Mouse (Mus musculus) limb, embryonic 10.5 days (tissue): ENCODE results near the gene AU022252. TPM values are rescaled to one million over a fixed set of nuclear protein-coding genes. Genes with fewer than 3 reads are reported as not detected.

Experiments
- DNase-seq: peaks from one replicate; pipeline ENCODE4 v3.0.0-alpha.2; 2017; ENCODE audit warnings: low spot score
- H3K27ac ChIP-seq: fragments of 300-500 bp; sonication (generic); 2 replicates; pipeline ENCODE4 v1.5.1; 2016; ENCODE audit warnings: mild to moderate bottlenecking
- H3K27me3 ChIP-seq: fragments of 300-500 bp; sonication (generic); 2 replicates; pipeline ENCODE4 v1.6.1; 2016; ENCODE audit warnings: low read depth, mild to moderate bottlenecking; ENCODE audit not compliant: poor library complexity, severe bottlenecking
- H3K36me3 ChIP-seq: fragments of 300-500 bp; sonication (generic); 2 replicates; pipeline ENCODE4 v1.6.1; 2016; ENCODE audit warnings: mild to moderate bottlenecking, moderate library complexity
- H3K4me1 ChIP-seq: fragments of 300-500 bp; sonication (generic); 2 replicates; pipeline ENCODE4 v1.6.1; 2016
- H3K4me3 ChIP-seq: fragments of 300-500 bp; sonication (generic); 2 replicates; pipeline ENCODE4 v1.5.1; 2016; ENCODE audit warnings: mild to moderate bottlenecking, moderate library complexity
- H3K9me3 ChIP-seq: fragments of 300-500 bp; sonication (generic); replicated peaks from 2 replicates; pipeline ENCODE4 v1.6.1; 2016; ENCODE audit warnings: mild to moderate bottlenecking
- WGBS: fragments of 180-500 bp; shearing (Covaris S2); methylation state at CpG from one replicate; pipeline ENCODE4 v1.1.7; 2016; 5-methylcytosine and 5-hydroxymethylcytosine counted together
- polyA plus RNA-seq: library from polyadenylated mRNA; unstranded; fragments of >200 nt; fragmentation: Nextera tagmentation; extraction: Ambion mirVana; gene quantifications from 2 replicates; pipeline ENCODE4 v1.2.1, GENCODE M21; 2016

AU022252 gene
- polyA plus RNA-seq, 1 experiment from 2014 or later, result 43.3 TPM

GRCm38 (mm10) chr4:119172919-119173650 lies 59.4 kb downstream of the AU022252 start:
- Histone ChIP-seq H3K4me1 (peaks cover 17% of the 10 kb centered on the region), H3K9me3 (no peaks in the 10 kb centered on the region), H3K36me3 (peaks cover 32% of the 10 kb centered on the region), H3K27me3 (no peaks in the 10 kb centered on the region), H3K4me3 (peak overlapping the region; percentile 77), H3K27ac (peak overlapping the region; percentile 89)
- DNase-seq, result no peak
- WGBS, result 49% methylated on average over 18 of the region's 18 CpGs

GRCm38 (mm10) chr4:119167663-119168062 lies 64.8 kb downstream of the AU022252 start:
- Histone ChIP-seq H3K27me3 (no peaks in the 10 kb centered on the region), H3K36me3 (peaks cover 35% of the 10 kb centered on the region), H3K27ac (no peak overlapping the region), H3K4me3 (no peak overlapping the region), H3K4me1 (peaks cover 6% of the 10 kb centered on the region), H3K9me3 (no peaks in the 10 kb centered on the region)
- 10% methylated on average over 4 of the region's 4 CpGs for WGBS
- peak; percentile 84 for DNase-seq

GRCm38 (mm10) chr4:119167068-119167467 lies 65.4 kb downstream of the AU022252 start:
- Histone ChIP-seq H3K27me3 (no peaks in the 10 kb centered on the region), H3K9me3 (no peaks in the 10 kb centered on the region), H3K4me3 (no peak overlapping the region), H3K27ac (no peak overlapping the region), H3K4me1 (peaks cover under 1% of the 10 kb centered on the region; the same call in 1 of the 2 replicates), H3K36me3 (peaks cover 35% of the 10 kb centered on the region)
- WGBS, result 84% methylated on average over 4 of the region's 4 CpGs
- no peak for DNase-seq

- Histone ChIP-seq H3K4me3 (no peak overlapping the region), H3K27ac (no peak overlapping the region), H3K4me1 (no peaks in the 10 kb centered on the region), H3K27me3 (no peaks in the 10 kb centered on the region), H3K36me3 (peaks cover 31% of the 10 kb centered on the region), H3K9me3 (no peaks in the 10 kb centered on the region)
- DNase-seq, result no peak
- 77% methylated on average over 7 of the region's 7 CpGs for WGBS
Measured at GRCm38 (mm10) chr4:119165916-119166315, 66.6 kb downstream of the AU022252 start.

GRCm38 (mm10) chr4:119162990-119163389 lies 69.5 kb downstream of the AU022252 start:
- Histone ChIP-seq H3K27me3 (no peaks in the 10 kb centered on the region), H3K36me3 (peaks cover 3% of the 10 kb centered on the region; the same call in 1 of the 2 replicates), H3K9me3 (no peaks in the 10 kb centered on the region), H3K27ac (no peak overlapping the region), H3K4me3 (no peak overlapping the region), H3K4me1 (no peaks in the 10 kb centered on the region)
- DNase-seq, result no peak
- WGBS, result 84% methylated on average over 4 of the region's 4 CpGs

- Histone ChIP-seq H3K4me1 (no peaks in the 10 kb centered on the region), H3K9me3 (no peaks in the 10 kb centered on the region), H3K27ac (no peak overlapping the region), H3K27me3 (no peaks in the 10 kb centered on the region), H3K4me3 (no peak overlapping the region), H3K36me3 (no peaks in the 10 kb centered on the region)
- no peak for DNase-seq
- WGBS, result 81% methylated on average over 3 of the region's 3 CpGs
Measured at GRCm38 (mm10) chr4:119161358-119161757, 71.2 kb downstream of the AU022252 start.

GRCm38 (mm10) chr4:119157891-119158290 lies 74.6 kb downstream of the AU022252 start:
- H3K27me3 ChIP-seq, result no peaks in the 10 kb centered on the region
- no peaks in the 10 kb centered on the region for H3K9me3 ChIP-seq
- H3K27ac ChIP-seq, result no peak overlapping the region
- H3K36me3 ChIP-seq, result no peaks in the 10 kb centered on the region
- no peak for DNase-seq
- no peak overlapping the region for H3K4me3 ChIP-seq
- no peaks in the 10 kb centered on the region for H3K4me1 ChIP-seq
- 82% methylated on average over 5 of the region's 5 CpGs for WGBS

GRCm38 (mm10) chr4:119157186-119157585 lies 75.3 kb downstream of the AU022252 start:
- Histone ChIP-seq H3K9me3 (no peaks in the 10 kb centered on the region), H3K4me3 (no peak overlapping the region), H3K36me3 (no peaks in the 10 kb centered on the region), H3K4me1 (no peaks in the 10 kb centered on the region), H3K27ac (no peak overlapping the region), H3K27me3 (no peaks in the 10 kb centered on the region)
- 44% methylated on average over 2 of the region's 2 CpGs for WGBS
- peak; percentile 57 for DNase-seq

Other genes starting within 250 kb of the AU022252 start
- gene Slc2a1, start 124.0 kb downstream of the AU022252 start, polyA plus RNA-seq, result 110 and 139 TPM in 2 replicates
- 10.1 and 10.3 TPM in 2 replicates for gene Zfp691, start 58.5 kb downstream of the AU022252 start, polyA plus RNA-seq
- gene Ermap, start 42.7 kb downstream of the AU022252 start, polyA plus RNA-seq, result 6.8 and 7.7 TPM in 2 replicates
- 115 and 133 TPM in 2 replicates for gene Svbp, start 37.4 kb downstream of the AU022252 start, polyA plus RNA-seq
- not detected in 2 replicates for gene Tmem269, start 14.5 kb downstream of the AU022252 start, polyA plus RNA-seq
- gene P3h1, start 203 bp upstream of the AU022252 start, polyA plus RNA-seq, result 12.7 and 16.0 TPM in 2 replicates
- not detected in 2 replicates for gene Cldn19, start 22.7 kb upstream of the AU022252 start, polyA plus RNA-seq
- gene Ybx1, start 61.9 kb upstream of the AU022252 start, polyA plus RNA-seq, result 1,026 and 1,071 TPM in 2 replicates
- gene Ppih, start 87.8 kb upstream of the AU022252 start, polyA plus RNA-seq, result 152 and 173 TPM in 2 replicates
- 4.7 and 7.0 TPM in 2 replicates for gene Ccdc30, start 182.8 kb upstream of the AU022252 start, polyA plus RNA-seq
- 37.1 and 41.4 TPM in 2 replicates for gene Ppcs, start 189.7 kb upstream of the AU022252 start, polyA plus RNA-seq
- gene Zmynd12, start 190.1 kb upstream of the AU022252 start, polyA plus RNA-seq, result 0.20 TPM in 1 of 2 replicates, not detected in the other